Mouse (Mus musculus): ENCODE results near the gene Pou2f2.
"Not testable (repeated sequence)": the region's sequence is repeated elsewhere in the genome, so short reads cannot be mapped to it uniquely, and the experiment has no call there.

Pou2f2 gene

GRCm38 (mm10) chr7:25063346-25063745 is 116.2 kb downstream of the Pou2f2 start:
- no peak for DNase-seq (ENCODE audit: low read depth, low spot score)

DNA sequence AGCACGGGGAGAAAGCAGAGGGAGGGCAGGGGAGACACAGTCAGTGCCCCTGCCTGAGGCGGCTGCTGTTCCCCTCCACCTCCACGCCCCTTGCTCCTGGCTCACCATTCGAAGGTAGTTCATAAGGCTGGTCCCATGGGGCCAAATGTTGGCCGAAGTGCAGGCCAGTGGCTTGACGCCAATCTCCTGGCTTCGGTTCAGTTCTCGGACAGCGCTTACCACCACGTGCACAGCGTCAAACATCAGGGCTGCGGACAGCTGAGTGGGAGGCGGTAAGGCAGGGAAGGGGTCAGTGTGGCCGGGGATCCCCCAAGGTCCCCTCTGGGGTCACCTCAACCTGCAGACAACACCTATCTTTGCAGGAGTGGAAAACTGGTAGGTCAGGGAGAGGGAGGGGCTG is 120.7 kb downstream of the Pou2f2 start:
- DNase-seq (ENCODE audit: low read depth, low spot score) = no peak

DNA sequence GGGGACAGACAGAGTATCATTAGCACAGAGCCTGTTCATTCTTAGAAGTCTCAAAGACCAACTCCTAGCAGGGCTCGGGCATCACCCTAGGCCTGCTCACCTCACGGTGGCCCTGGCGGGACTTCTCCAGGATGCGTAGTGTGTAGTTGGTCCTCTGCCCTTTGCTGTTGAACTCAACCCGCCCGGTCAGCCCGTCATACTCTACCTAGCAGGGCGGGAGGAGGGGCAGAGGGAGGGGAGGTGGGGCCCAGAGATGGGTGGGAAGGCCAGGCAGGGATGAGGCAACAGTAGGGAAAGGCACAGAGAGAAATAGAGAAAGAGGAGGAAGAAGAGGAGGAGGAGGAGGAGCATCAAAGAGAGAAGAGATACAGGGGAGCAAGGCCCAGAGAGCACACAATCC is 121.1 kb downstream of the Pou2f2 start:
- no peak for DNase-seq (ENCODE audit: low read depth, low spot score)

- DNase-seq (ENCODE audit: low read depth, low spot score) = no peak
Measured at GRCm38 (mm10) chr7:25057888-25058287, 121.6 kb downstream of the Pou2f2 start.

DNA sequence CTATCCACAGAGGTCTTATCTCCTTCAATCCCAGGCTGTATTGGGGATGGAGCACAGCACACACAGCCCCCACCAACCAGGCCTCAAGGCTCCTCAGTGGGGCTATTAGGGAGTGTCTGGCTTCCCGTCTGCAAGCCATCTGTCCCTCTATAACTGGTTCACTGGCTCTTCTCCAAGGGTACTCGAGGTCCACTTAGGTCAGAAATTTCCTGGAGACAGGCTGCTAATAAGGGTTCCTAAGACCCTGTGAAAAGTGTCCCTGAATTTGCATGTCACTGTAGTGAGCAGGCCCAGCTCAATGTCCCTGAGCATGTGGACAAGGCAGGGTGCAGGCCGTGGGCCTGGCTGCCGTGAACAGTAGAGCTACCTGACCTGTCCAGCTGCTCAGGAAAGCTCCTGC is 122.6 kb downstream of the Pou2f2 start:
- no peak for DNase-seq (ENCODE audit: low read depth, low spot score)

GRCm38 (mm10) chr7:25052587-25052986 is 126.9 kb downstream of the Pou2f2 start:
- no peak for DNase-seq (ENCODE audit: low read depth, low spot score)

GRCm38 (mm10) chr7:25049295-25049930 is 130.1 kb downstream of the Pou2f2 start:
- DNase-seq (ENCODE audit: low read depth, low spot score) = no peak

GRCm38 (mm10) chr7:25047363-25047762 is 132.2 kb downstream of the Pou2f2 start:
- DNase-seq (ENCODE audit: low read depth, low spot score) = no peak

- not testable (repeated sequence) for DNase-seq (ENCODE audit: low read depth, low spot score)
Measured at GRCm38 (mm10) chr7:25044599-25044998, 134.9 kb downstream of the Pou2f2 start.

GRCm38 (mm10) chr7:25041921-25042320 is 137.6 kb downstream of the Pou2f2 start:
- no peak for DNase-seq (ENCODE audit: low read depth, low spot score)
